Mouse (Mus musculus) embryonic fibroblast, embryonic 13.5 days (primary cell): ENCODE results near the gene Dscam. TPM values are rescaled to one million over a fixed set of nuclear protein-coding genes. Genes with fewer than 3 reads are reported as not detected.

Experiments used
- H3K27ac ChIP-seq: 2 replicates; pipeline ENCODE4 v1.5.1; 2012; ENCODE audit warnings: low read length, control low read depth, inconsistent platforms; ENCODE audit not compliant: insufficient read depth
- H3K4me1 ChIP-seq: 2 replicates; pipeline ENCODE4 v1.6.1; 2011; ENCODE audit warnings: low read length; ENCODE audit not compliant: control insufficient read depth, insufficient read depth
- H3K4me3 ChIP-seq: 2 replicates; pipeline ENCODE4 v1.5.1; 2011; ENCODE audit warnings: mild to moderate bottlenecking, control low read depth, low read length; ENCODE audit not compliant: insufficient read depth
- CTCF ChIP-seq: IDR thresholded peaks from 2 replicates; pipeline ENCODE4 v1.5.1; 2011; ENCODE audit warnings: mild to moderate bottlenecking, control low read depth, low read length, moderate library complexity, borderline replicate concordance; ENCODE audit not compliant: insufficient read depth
- POLR2A ChIP-seq: IDR thresholded peaks from 2 replicates; pipeline ENCODE4 v1.6.1; 2011; ENCODE audit warnings: low read depth, mild to moderate bottlenecking, control low read depth, low read length, moderate library complexity
- polyA plus RNA-seq: library from polyadenylated mRNA; stranded (reverse); fragments of >200 nt; gene quantifications from 2 replicates; pipeline ENCODE4 v1.2.4, GENCODE M21; 2011; ENCODE audit warnings: low read depth; ENCODE audit not compliant: missing spikeins, insufficient read length

Dscam gene
- polyA plus RNA-seq, 1 experiment: 0.19 TPM

DNA sequence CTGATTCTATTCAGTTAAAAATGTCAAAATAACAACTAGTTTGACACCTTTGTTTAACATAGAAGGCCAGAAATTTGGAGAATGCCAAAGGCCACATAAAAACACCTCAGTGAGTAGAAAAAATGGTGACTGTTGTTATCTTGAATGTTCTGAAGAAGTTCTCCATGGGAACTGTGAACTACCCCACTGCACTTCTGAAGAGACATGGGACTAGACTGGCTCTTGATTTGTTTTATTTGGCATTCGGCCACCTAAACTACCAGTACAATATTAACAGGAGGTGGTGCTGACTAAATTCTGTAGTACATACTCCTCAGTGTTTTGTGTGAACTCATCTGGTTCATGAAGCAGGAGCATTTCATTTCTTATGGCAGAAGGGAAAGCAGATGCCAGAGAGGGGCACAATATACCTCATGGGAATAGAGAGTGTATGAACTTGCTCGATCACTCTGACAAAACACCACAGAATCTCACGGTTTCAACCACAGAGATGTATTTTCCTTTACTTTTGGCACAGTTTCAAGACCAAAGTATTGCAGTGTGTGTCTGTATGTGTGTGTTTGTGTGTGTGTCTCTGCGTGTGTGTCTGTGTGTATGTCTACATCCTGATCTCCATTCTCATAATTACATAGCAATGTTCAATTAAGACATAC, 94.5 kb downstream of the Dscam start:
- TF ChIP-seq POLR2A (no peak), CTCF (no peak)
- Histone ChIP-seq H3K4me1 (peaks cover 3% of the 10 kb centered on the region; the same call in 1 of the 2 replicates), H3K4me3 (no peak overlapping the region), H3K27ac (no peak overlapping the region)

DNA sequence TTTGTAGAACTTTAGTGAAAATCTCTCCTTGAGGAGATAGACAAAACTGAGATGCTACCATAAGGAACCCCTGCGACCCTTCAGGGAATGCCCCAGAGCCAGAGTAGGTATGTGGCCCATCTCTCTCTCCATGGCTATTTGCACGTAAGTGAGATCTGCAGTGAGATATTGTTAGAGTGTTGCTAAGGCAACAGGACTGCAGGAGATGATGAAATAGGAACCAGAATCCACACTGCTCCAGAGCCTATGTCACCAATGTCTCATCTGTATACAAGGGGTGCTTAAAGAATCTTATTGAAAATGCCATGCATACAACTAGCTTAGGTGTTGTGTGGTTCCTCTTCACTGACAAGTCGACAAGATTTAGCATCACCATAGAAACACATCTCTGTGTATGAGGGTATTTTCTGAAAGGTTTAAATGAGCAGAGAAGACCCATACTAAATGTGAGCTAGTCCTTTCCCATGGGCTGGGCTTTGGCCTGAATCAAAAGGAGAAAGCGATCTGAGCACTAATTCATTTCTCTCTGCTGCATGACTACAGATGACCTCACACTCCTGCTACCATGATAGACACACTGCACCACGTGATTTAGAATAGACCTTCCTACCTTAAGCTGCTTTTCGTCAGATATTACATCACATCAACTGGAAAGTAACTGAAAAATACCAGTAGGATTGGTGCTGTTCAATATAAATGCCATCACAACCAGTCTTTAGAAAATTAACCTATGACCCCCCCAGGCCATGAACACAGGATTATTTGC, 95.2 kb downstream of the Dscam start:
- TF ChIP-seq POLR2A (no peak), CTCF (no peak)
- Histone ChIP-seq H3K4me1 (peaks cover 3% of the 10 kb centered on the region; the same call in 1 of the 2 replicates), H3K27ac (no peak overlapping the region), H3K4me3 (no peak overlapping the region)

DNA sequence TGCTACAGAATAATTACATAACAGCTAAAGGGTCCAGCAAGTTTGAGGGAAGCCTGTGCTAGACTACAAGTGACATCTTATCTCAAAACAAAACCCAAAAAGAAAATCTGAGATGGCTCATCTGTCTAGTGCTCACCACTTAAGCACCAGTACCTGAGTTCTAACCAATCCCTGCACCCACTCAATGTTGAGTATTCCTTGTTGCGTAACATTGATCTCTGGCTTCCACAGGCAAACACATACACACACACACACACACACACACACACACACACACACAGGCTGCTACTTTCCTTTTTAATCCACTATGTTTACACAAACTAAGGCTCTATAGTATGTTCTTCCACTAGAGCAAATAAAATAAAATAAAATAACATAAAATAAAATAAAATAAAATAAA, 96.7 kb downstream of the Dscam start:
- TF ChIP-seq POLR2A (no peak), CTCF (no peak)
- peaks cover 3% of the 10 kb centered on the region; the same call in 1 of the 2 replicates for H3K4me1 ChIP-seq
- no peak overlapping the region for H3K4me3 ChIP-seq
- no peak overlapping the region for H3K27ac ChIP-seq

DNA sequence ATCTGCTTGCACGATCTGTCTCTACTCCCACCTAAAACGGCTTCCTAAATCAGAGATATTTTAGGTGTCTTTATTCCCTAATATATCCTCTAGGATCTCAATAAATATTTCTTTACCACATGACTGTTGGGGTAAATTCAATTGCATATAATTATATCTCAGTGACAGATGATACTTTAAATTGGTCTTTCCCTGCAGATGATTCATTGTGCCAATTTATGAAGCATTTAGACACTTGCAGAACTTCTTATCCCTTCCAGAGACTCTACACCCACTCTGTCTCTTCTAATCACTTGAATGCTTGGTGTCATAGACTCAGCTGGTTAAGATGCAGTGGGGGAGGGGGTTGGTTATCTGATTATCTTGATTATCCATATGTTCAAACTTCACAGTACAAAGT, 97.9 kb downstream of the Dscam start:
- no peak for TF ChIP-seq POLR2A
- no peak for TF ChIP-seq CTCF
- Histone ChIP-seq H3K4me3 (no peak overlapping the region), H3K4me1 (peaks cover 3% of the 10 kb centered on the region; the same call in 1 of the 2 replicates), H3K27ac (no peak overlapping the region)

DNA sequence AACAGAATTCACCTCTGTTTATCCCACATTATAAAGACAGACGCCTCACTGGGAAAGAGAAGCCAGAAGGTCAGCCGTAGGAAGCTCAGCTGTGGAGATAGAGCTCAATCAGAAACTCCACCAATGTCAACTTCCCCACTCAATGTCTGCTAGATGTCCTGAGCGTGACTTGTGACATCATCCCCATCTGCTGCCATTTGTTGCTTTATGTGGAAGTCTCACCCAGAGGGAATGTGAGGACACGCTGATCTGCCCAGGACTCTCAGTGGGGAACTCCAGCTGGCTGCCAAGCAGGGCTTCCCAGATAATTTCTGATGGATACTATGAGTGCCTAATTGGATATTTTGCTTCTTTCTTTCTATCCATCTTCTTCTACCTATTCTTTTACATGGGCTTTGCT, 103.7 kb downstream of the Dscam start:
- Histone ChIP-seq H3K4me3 (no peak overlapping the region), H3K27ac (no peak overlapping the region), H3K4me1 (peaks cover 3% of the 10 kb centered on the region)
- TF ChIP-seq CTCF (no peak), POLR2A (no peak)

DNA sequence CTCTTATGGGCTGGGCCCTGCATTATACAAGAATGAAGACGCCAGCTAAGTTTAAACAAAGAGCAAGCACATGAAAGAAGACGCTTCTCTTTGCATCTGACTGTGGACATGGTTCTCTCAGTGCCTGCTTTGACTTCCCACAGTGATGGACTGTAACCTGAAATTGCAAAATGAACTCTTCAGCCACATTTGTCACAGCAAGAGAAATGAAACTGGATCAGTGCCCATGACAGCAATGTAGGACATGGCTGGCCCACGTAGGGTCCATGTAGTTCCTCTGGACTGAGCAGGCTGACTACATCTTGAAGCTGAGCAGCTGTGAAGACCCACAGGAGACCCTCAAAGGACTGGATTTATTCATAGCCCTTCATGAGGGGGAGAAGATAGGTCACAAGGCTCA, 108.3 kb downstream of the Dscam start:
- Histone ChIP-seq H3K27ac (no peak overlapping the region), H3K4me3 (no peak overlapping the region), H3K4me1 (peaks cover 13% of the 10 kb centered on the region)
- TF ChIP-seq CTCF (no peak), POLR2A (no peak)

DNA sequence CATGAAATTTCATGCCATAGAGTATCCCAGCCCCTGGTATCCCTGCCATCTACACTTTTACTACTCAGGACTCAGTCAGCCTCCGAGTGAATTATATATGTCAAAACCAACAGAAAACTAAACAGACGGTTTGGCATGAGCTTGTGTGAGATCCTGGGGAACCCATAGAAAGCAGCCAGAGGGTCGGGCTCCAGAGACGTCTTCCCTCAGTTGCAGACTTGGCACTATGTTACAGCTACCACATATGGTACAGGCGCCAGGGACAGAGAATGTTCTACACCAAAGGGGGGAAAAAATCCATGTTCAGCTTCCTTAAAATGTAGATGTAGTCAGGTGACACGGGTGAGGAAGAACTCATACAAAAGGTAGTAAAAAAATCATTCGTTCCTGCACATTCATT, 109.2 kb downstream of the Dscam start:
- H3K4me3 ChIP-seq: no peak overlapping the region
- H3K27ac ChIP-seq: peak overlapping the region; percentile 77
- no peak for TF ChIP-seq POLR2A
- TF ChIP-seq CTCF: no peak
- peaks cover 11% of the 10 kb centered on the region for H3K4me1 ChIP-seq

DNA sequence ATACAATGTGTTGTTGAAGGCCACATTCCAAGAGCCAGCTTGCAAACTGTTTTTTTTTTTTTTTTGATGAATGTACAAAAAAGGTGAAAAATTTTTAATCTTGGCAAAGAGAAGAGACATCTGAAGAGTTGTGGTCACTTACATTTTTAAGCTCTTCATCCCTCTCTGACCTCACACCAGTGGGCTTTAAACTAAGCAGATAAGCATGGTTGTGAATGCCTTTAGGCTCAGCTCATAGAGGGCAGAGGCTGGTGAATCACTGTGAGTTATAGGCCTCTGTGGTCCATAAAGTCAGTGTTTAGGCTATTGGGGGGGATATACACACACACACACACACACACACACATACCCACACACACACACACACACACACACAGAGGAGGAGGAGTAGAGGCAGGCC, 109.8 kb downstream of the Dscam start:
- Histone ChIP-seq H3K27ac (peak overlapping the region; percentile 77), H3K4me3 (no peak overlapping the region), H3K4me1 (peaks cover 11% of the 10 kb centered on the region)
- TF ChIP-seq CTCF: no peak
- TF ChIP-seq POLR2A: no peak

DNA sequence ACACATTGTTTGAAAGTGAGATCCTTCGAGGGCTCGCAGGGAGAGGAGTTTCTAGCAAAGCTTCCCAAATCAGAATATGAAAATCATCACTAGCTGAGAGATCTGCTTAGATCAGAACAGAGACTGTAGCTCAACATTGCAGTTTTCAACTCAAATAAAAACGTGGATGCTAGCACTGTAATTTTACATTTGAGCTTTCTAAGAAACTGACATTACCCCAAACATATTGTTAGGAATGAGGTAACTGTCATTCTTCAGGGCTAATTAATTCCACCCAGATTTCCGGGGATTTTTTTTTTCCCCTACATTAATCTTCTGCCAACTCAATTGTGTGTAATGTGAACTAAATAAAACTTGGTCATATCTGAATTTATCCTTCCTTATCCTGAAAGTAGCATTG, 110.3 kb downstream of the Dscam start:
- H3K4me1 ChIP-seq: peaks cover 11% of the 10 kb centered on the region
- H3K4me3 ChIP-seq: no peak overlapping the region
- peak overlapping the region; percentile 75; the same call in 1 of the 2 replicates for H3K27ac ChIP-seq
- TF ChIP-seq POLR2A (no peak), CTCF (no peak)

DNA sequence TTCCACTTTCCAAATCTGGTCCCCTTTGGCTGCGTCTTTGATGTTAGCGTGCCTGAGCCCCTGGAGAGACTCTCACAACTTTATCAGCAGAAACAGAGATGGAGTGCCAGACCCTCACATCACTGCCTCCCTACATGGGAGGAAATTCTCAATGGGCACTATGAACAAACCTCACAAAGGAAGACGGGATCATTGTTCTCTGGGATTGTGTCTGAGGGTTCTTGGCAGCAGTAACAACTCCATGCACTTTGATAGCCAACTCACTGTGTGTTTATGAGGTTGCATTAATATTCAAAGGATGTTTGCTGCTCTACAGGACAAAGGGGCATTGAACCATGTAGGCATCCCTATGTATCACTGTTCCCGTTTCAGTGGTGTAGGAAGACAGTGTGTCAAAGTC, 135.3 kb downstream of the Dscam start:
- Histone ChIP-seq H3K4me1 (no peaks in the 10 kb centered on the region), H3K27ac (no peak overlapping the region), H3K4me3 (no peak overlapping the region)
- TF ChIP-seq CTCF (no peak), POLR2A (no peak)

DNA sequence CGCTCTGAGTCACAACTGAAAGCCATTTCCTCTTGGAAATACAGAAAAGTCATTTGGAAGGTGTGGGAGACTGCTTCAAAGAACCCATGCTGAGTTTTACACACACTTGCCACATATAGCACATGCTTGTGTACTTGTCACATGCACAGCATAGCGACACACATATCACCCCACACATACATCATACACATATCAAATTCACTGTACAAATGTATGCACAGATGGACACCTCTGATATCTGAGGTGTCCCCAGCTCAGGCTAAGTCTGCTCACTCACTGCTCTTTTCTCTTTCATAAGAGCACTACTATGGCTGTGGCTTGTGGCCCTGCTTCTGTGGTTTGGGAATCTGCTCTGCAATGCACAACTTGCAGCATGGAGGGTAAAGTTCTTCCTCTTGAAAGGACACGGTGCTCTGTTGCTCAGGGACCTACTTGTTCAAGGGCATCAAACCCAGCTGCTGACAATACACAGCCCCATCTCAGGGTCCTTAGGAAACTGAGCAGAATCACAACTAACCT, 137.0 kb downstream of the Dscam start:
- Histone ChIP-seq H3K4me3 (no peak overlapping the region), H3K4me1 (no peaks in the 10 kb centered on the region), H3K27ac (no peak overlapping the region)
- TF ChIP-seq POLR2A: no peak
- no peak for TF ChIP-seq CTCF
